Mouse (Mus musculus) stomach, postnatal 0 days (tissue): ENCODE measurements at regions not wholly inside any gene's neighbourhood (a gene's known extent, or its start where the extent isn't known, plus 50 kb on each side); places are given as distances from the start of the nearest gene placed in this dataset.

Experiments
- ATAC-seq: fragments of 200-750 bp; cut with Nextera tagmentation; 2 replicates; pipeline ENCODE4 v1.8.0; 2017; ENCODE audit not compliant: low FRiP score, low TSS enrichment
- DNase-seq: peaks from one replicate; pipeline ENCODE4 v3.0.0-alpha.2; 2016; ENCODE audit warnings: low spot score
- H3K27ac ChIP-seq: fragments of 300-500 bp; sonication (generic); replicated peaks from 2 replicates; pipeline ENCODE4 v1.5.1; 2014; ENCODE audit warnings: mild to moderate bottlenecking, control low read depth
- H3K27me3 ChIP-seq: fragments of 300-500 bp; sonication (generic); 2 replicates; pipeline ENCODE4 v1.6.1; 2014; ENCODE audit warnings: low read length; ENCODE audit not compliant: control insufficient read depth, insufficient read depth
- H3K36me3 ChIP-seq: fragments of 300-500 bp; sonication (generic); 2 replicates; pipeline ENCODE4 v1.6.1; 2014; ENCODE audit warnings: low read length, mixed read lengths; ENCODE audit not compliant: control insufficient read depth, insufficient read depth
- H3K4me1 ChIP-seq: fragments of 300-500 bp; sonication (generic); replicated peaks from 2 replicates; pipeline ENCODE4 v1.6.1; 2014; ENCODE audit warnings: antibody characterized with exemption; ENCODE audit not compliant: control insufficient read depth, insufficient read depth
- H3K4me2 ChIP-seq: fragments of 300-500 bp; sonication (generic); replicated peaks from 2 replicates; pipeline ENCODE4 v1.6.1; 2014; ENCODE audit warnings: low read depth, mild to moderate bottlenecking, control low read depth, moderate library complexity
- H3K4me3 ChIP-seq: fragments of 300-500 bp; sonication (generic); 2 replicates; pipeline ENCODE4 v1.5.1; 2014; ENCODE audit warnings: low read depth, low read length, control low read depth
- H3K9ac ChIP-seq: fragments of 300-500 bp; sonication (generic); 2 replicates; pipeline ENCODE4 v1.6.1; 2014; ENCODE audit warnings: mild to moderate bottlenecking, low read length, control low read depth, mixed read lengths
- H3K9me3 ChIP-seq: fragments of 300-500 bp; sonication (generic); 2 replicates; pipeline ENCODE4 v1.6.1; 2016; ENCODE audit warnings: low read length; ENCODE audit not compliant: control insufficient read depth
- CTCF ChIP-seq: IDR thresholded peaks from 2 replicates; pipeline ENCODE4 v1.5.1; 2016; ENCODE audit warnings: antibody characterized with exemption, low read depth, mild to moderate bottlenecking, moderate library complexity
- EP300 ChIP-seq: optimal IDR thresholded peaks from 2 replicates; pipeline ENCODE3; 2016; ENCODE audit warnings: antibody characterized with exemption
- WGBS: fragments of 180-500 bp; shearing (Covaris S2); extraction: QIAGEN DNeasy Blood & Tissue Kit; methylation state at CpG from one replicate; pipeline ENCODE4 v1.1.7; 2014; 5-methylcytosine and 5-hydroxymethylcytosine counted together

GRCm38 (mm10) chr14:48815231-48815728 is 141.7 kb upstream of the Otx2 start:
- H3K9me3 ChIP-seq: no peaks in the 10 kb centered on the region
- H3K9ac ChIP-seq: no peak overlapping the region
- ATAC-seq (no peak), DNase-seq (no peak)
- 62% methylated on average over 8 of the region's 8 CpGs for WGBS
- H3K4me2 ChIP-seq: no peak overlapping the region
- H3K36me3 ChIP-seq: no peaks in the 10 kb centered on the region
- no peak overlapping the region for H3K27ac ChIP-seq
- no peaks in the 10 kb centered on the region for H3K27me3 ChIP-seq
- H3K4me1 ChIP-seq: no peaks in the 10 kb centered on the region
- TF ChIP-seq EP300 (no peak), CTCF (no peak)
- no peak overlapping the region for H3K4me3 ChIP-seq

- no peaks in the 10 kb centered on the region for H3K27me3 ChIP-seq
- no peak overlapping the region for H3K4me2 ChIP-seq
- no peaks in the 10 kb centered on the region for H3K9me3 ChIP-seq
- ATAC-seq: no peak
- H3K9ac ChIP-seq: no peak overlapping the region
- no peak overlapping the region for H3K27ac ChIP-seq
- WGBS: 66% methylated on average over 11 of the region's 11 CpGs
- H3K36me3 ChIP-seq: no peaks in the 10 kb centered on the region
- TF ChIP-seq CTCF (no peak), EP300 (no peak)
- H3K4me3 ChIP-seq: no peak overlapping the region
- H3K4me1 ChIP-seq: no peaks in the 10 kb centered on the region
- no peak for DNase-seq
Measured at GRCm38 (mm10) chr14:48812741-48813495, 139.3 kb upstream of the Otx2 start.

- no peak overlapping the region for H3K27ac ChIP-seq
- no peaks in the 10 kb centered on the region for H3K27me3 ChIP-seq
- H3K4me2 ChIP-seq: no peak overlapping the region
- DNase-seq: no peak
- no peaks in the 10 kb centered on the region for H3K36me3 ChIP-seq
- WGBS: 93% methylated on average over 4 of the region's 4 CpGs
- H3K9ac ChIP-seq: no peak overlapping the region
- H3K9me3 ChIP-seq: no peaks in the 10 kb centered on the region
- ATAC-seq: no peak
- no peak overlapping the region for H3K4me3 ChIP-seq
- no peak for TF ChIP-seq CTCF
- no peak for TF ChIP-seq EP300
- H3K4me1 ChIP-seq: no peaks in the 10 kb centered on the region
Measured at GRCm38 (mm10) chr14:48804098-48804497, 130.5 kb upstream of the Otx2 start.

GRCm38 (mm10) chr14:48801283-48801682 is 127.7 kb upstream of the Otx2 start:
- Histone ChIP-seq H3K27ac (no peak overlapping the region), H3K9ac (no peak overlapping the region), H3K4me2 (no peak overlapping the region), H3K27me3 (no peaks in the 10 kb centered on the region), H3K9me3 (no peaks in the 10 kb centered on the region), H3K4me1 (no peaks in the 10 kb centered on the region), H3K4me3 (no peak overlapping the region), H3K36me3 (no peaks in the 10 kb centered on the region)
- no peak for DNase-seq
- TF ChIP-seq EP300 (no peak), CTCF (no peak)
- no peak for ATAC-seq
- 51% methylated on average over 14 of the region's 14 CpGs for WGBS

GRCm38 (mm10) chr14:48800857-48801256 is 127.2 kb upstream of the Otx2 start:
- no peak overlapping the region for H3K27ac ChIP-seq
- no peaks in the 10 kb centered on the region for H3K9me3 ChIP-seq
- H3K36me3 ChIP-seq: no peaks in the 10 kb centered on the region
- H3K4me1 ChIP-seq: no peaks in the 10 kb centered on the region
- no peak overlapping the region for H3K4me3 ChIP-seq
- ATAC-seq (no peak), DNase-seq (no peak)
- no peak overlapping the region for H3K9ac ChIP-seq
- 16% methylated on average over 5 of the region's 5 CpGs for WGBS
- H3K27me3 ChIP-seq: no peaks in the 10 kb centered on the region
- no peak overlapping the region for H3K4me2 ChIP-seq
- no peak for TF ChIP-seq EP300
- TF ChIP-seq CTCF: no peak

- ATAC-seq (no peak), DNase-seq (no peak)
- Histone ChIP-seq H3K27ac (no peak overlapping the region), H3K4me1 (no peaks in the 10 kb centered on the region), H3K9me3 (no peaks in the 10 kb centered on the region), H3K36me3 (no peaks in the 10 kb centered on the region), H3K9ac (no peak overlapping the region), H3K4me3 (no peak overlapping the region), H3K4me2 (no peak overlapping the region), H3K27me3 (no peaks in the 10 kb centered on the region)
- WGBS: 53% methylated on average over 4 of the region's 4 CpGs
- TF ChIP-seq EP300 (no peak), CTCF (no peak)
Measured at GRCm38 (mm10) chr14:48800100-48800449, 126.5 kb upstream of the Otx2 start.
